Mouse (Mus musculus) inflammation-experienced regulatory T-cells, adult 16 weeks (primary cell): ENCODE data around the gene Stk17b. TPM values are rescaled to one million over a fixed set of nuclear protein-coding genes. Genes with fewer than 3 reads are reported as not detected.

Experiments
- polyA plus RNA-seq: library from polyadenylated mRNA; unstranded; fragments of 100-300 nt; shearing (Covaris generic); gene quantifications from one replicate; pipeline ENCODE4 v1.2.1, GENCODE M21; 2017

Gene Stk17b
- polyA plus RNA-seq = 499 TPM

GRCm38 (mm10) chr1:53784721-53785418 is at the start of gene Stk17b:
TSS of gene Stk17b (minus strand) at chr1:53785224.

GRCm38 (mm10) chr1:53706431-53707361 is 78.3 kb downstream of the Stk17b start, which contains the start of gene Dnah7a:
TSS of gene Dnah7a (minus strand) at chr1:53706784.

Other genes starting within 250 kb of the Stk17b start
- gene Dnah7a, start 78.4 kb downstream of the Stk17b start, polyA plus RNA-seq = 7.5 TPM